Mouse (Mus musculus): ENCODE results near the gene Gm29133. TPM values are rescaled to one million over a fixed set of nuclear protein-coding genes. Genes with fewer than 3 reads are reported as not detected.

Gm29133 gene
- total RNA-seq (2021): not detected

DNA sequence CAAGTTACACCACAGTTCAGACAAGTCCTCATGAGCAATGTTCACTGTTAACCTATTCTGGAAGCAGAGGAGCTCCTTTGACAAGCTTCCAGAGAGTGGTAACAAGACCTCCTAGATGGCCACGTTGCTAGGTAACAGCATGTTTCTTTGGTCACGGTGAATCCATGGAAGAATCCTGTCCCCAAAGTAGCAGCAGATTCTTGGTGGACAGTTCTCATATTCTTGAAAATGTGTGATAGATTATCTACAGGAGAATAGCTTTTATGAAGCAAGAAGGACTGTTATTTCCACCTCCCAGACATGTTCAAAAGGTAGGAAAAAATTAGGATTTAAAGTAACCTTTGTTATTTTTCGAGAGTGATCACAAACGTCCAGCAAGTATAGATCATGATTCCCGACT is at the start of gene Gm29133:
Gene Gm29133 (plus strand): TSS at position 301 of the 400 bp plus-strand sequence.
- DNase-seq (ENCODE audit: extremely low spot score in 1 of 2, low spot score in 2 of 2): no peak
- intact Hi-C loops (cut with DNase I): no loop called here

DNA sequence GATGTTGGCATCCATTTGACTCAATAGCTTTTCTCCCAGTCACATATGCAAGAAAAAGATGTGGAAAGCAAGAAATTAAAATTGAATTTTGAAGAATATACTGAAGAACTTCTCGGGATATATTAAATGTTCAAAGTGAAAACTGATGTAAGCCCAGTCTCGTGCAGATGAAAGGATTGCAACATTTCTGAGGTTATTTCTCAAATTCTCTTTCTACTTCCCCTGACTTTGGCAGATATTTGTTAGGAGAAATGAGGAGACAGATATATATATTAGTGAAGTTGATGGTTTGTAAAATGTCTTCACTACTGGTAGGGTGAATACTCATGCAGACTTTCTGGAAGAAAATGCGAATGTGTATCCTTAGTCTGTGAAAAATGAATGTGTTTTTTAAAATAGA is 48.9 kb upstream of the Gm29133 start:
- intact Hi-C loops (cut with DNase I): no loop called here
- DNase-seq (ENCODE audit: extremely low spot score in 1 of 2, low spot score in 2 of 2): no peak

- DNase-seq (ENCODE audit: extremely low spot score in 1 of 2, low spot score in 2 of 2): no peak
- intact Hi-C loops (cut with DNase I): no loop called here
Observed at GRCm38 (mm10) chr3:75701336-75701735, 46.7 kb upstream of the Gm29133 start.

DNA sequence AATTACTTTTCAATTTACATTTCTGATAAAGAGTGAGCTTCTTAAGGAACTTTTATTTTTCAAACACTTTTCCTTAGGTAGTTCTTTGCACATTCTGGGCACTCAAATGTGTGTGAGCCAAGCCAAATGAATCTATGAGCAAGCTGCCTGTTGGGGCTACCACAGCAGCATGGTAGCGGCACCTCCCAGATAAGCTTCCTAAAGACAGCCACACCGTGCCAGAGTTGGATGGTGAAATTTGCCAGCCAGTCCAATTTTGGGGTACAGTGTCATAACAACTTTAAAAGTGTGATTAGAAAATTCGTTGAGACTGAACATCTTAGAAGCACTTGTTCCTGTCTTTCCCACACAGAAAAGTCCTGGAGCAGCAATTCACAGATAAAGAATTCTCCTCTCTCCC is 41.5 kb upstream of the Gm29133 start:
- intact Hi-C loops (cut with DNase I): no loop called here
- no peak for DNase-seq (ENCODE audit: extremely low spot score in 1 of 2, low spot score in 2 of 2)

DNA sequence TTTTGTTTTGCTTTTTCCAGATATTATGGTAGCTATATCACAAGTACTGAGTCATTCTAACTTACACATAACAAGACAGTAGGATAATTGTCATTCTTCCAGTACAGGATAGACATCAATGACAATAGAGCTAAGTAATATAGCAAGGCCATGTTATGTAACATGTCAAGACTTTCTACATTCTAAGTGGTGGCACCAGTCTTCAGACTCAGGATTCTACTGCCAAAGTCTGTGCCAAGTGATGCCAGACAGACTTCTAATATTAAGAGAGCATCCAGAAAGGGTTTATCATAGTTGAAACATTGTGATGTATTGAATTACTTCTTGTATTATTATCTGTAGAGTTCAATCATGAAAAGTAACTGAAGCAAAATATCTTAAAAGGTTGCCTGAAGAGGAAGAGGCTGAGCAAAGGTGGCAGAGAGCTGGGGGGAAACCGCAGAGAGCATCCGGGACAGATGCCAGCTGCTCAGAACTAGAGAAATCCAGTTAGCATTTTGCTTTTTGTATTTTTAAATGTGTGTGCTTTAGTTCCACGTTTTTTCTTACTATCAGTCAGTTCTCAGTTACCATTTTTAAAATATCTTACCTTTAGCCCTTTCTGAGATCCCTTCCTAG is 34.2 kb upstream of the Gm29133 start:
- intact Hi-C loops (cut with DNase I): loop anchor here (10.0 kb wide), 1 partner anchor 149 kb away; no protein-coding TSS in a partner anchor
- no peak for DNase-seq (ENCODE audit: extremely low spot score in 1 of 2, low spot score in 2 of 2)

- intact Hi-C loops (cut with DNase I): loop anchor here (2.0 kb wide), 1 partner anchor 502 kb away; no protein-coding TSS in a partner anchor
- DNase-seq (ENCODE audit: extremely low spot score in 1 of 2, low spot score in 2 of 2): peak in 1 of 2 experiments; percentile 6
Observed at GRCm38 (mm10) chr3:75720663-75721062, 27.3 kb upstream of the Gm29133 start.

GRCm38 (mm10) chr3:75730982-75731600 is 16.9 kb upstream of the Gm29133 start:
- intact Hi-C loops (cut with DNase I): no loop called here

GRCm38 (mm10) chr3:75743664-75744437 is 4.1 kb upstream of the Gm29133 start:
- DNase-seq (ENCODE audit: extremely low spot score in 1 of 2, low spot score in 2 of 2): no peak
- intact Hi-C loops (cut with DNase I): no loop called here

More at GRCm38 (mm10) chr3:75730982-75731600, 16.9 kb upstream of the Gm29133 start:
- no peak for DNase-seq (ENCODE audit: extremely low spot score in 1 of 2, low spot score in 2 of 2)

- DNase-seq (ENCODE audit: extremely low spot score in 1 of 2, low spot score in 2 of 2): no peak
- intact Hi-C loops (cut with DNase I): no loop called here
Observed at GRCm38 (mm10) chr3:75745343-75745742, 2.7 kb upstream of the Gm29133 start.

- intact Hi-C loops (cut with DNase I): no loop called here
Observed at GRCm38 (mm10) chr3:75763351-75763750, 15.4 kb downstream of the Gm29133 start.

GRCm38 (mm10) chr3:75774253-75774652 is 26.3 kb downstream of the Gm29133 start:
- intact Hi-C loops (cut with DNase I): no loop called here
- DNase-seq (ENCODE audit: extremely low spot score in 1 of 2, low spot score in 2 of 2): no peak

More at GRCm38 (mm10) chr3:75763351-75763750, 15.4 kb downstream of the Gm29133 start:
- no peak for DNase-seq (ENCODE audit: extremely low spot score in 1 of 2, low spot score in 2 of 2)

DNA sequence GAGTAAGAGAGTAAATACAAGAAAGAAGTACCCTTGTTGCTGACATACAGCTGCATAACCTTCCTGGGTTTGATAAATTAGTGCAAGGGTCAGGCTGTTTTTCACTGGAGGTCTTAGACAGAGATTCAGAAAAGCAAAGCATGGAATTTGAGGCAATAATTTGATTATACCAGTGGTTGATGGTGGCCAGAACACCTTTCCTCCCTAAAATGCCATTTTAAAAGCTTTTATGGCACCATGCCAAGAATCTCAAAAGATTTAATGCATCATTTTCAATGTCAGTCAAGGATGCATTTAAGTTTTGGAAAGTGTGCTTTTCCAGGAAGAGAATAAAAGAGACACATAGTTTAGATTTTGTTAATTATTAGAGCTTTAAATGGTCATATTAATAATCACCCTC is 60.0 kb downstream of the Gm29133 start:
- intact Hi-C loops (cut with DNase I): no loop called here
- DNase-seq (ENCODE audit: extremely low spot score in 1 of 2, low spot score in 2 of 2): no peak

- intact Hi-C loops (cut with DNase I): no loop called here
- DNase-seq (ENCODE audit: extremely low spot score in 1 of 2, low spot score in 2 of 2): no peak
Observed at GRCm38 (mm10) chr3:75823934-75824333, 75.9 kb downstream of the Gm29133 start.

GRCm38 (mm10) chr3:75824458-75824857 is 76.5 kb downstream of the Gm29133 start:
- no peak for DNase-seq (ENCODE audit: extremely low spot score in 1 of 2, low spot score in 2 of 2)
- intact Hi-C loops (cut with DNase I): no loop called here

GRCm38 (mm10) chr3:75834827-75835226 is 86.8 kb downstream of the Gm29133 start:
- intact Hi-C loops (cut with DNase I): no loop called here
- no peak for DNase-seq (ENCODE audit: extremely low spot score in 1 of 2, low spot score in 2 of 2)

DNA sequence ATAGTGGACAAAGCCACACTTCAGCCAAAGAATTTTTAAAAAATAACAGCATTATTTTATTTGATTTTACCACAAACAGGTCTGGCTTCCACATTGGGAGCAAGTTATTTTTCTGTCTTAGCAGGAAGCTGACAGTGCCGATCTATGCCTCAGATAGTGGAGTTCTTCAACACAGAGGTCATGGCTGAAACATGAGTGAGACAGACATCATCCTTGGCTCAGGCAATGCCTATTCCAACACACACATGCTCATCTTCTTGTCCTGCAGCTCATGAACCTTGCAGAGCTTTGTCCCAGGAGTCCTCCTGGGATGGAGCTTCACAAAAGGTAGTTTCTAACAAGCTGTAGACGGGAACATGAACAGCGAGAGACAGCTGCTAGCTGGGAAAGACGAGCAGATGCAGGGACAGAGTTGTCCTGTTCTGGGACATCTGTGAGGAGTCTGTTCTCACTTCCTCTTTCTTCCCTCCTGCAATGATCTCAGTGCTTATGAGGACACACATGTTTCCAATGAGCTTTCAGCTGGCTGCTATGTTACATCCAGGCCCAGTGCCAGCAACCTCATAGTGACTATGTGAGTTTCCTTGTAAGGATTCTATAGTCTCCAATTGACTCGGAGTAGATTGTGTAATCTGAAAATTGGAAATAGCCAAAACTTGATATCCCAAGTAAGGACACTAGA is 87.4 kb downstream of the Gm29133 start:
- intact Hi-C loops (cut with DNase I): no loop called here
- DNase-seq (ENCODE audit: extremely low spot score in 1 of 2, low spot score in 2 of 2): peak; percentile 3 to 38
